Mouse (Mus musculus) WW6 (cell line): ENCODE measurements around the gene Nmnat2.

Experiments
- DNase-seq: peaks from one replicate; pipeline ENCODE4 v3.0.0-alpha.2; 2013; ENCODE audit warnings: low read depth, low spot score

Gene Nmnat2

DNA sequence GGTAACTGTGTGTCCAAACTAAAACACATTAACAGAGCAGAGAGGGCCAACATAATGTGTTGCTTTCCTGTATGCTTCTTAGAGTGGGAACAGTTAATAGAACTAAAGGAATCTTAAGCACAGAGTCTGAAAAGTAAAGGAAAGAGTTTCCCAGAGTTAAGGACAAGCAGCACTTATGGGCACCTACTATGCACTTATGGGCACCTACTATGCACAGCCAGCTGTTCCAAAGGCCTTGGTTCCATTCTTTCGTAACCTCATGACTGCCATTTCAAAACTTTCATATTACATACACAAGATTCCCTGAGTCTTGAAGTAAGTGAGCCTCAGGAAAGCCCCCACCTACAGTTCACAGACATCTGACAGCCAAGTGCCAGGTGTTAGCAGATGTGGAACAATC, 64.3 kb downstream of the Nmnat2 start:
- no peak for DNase-seq

DNA sequence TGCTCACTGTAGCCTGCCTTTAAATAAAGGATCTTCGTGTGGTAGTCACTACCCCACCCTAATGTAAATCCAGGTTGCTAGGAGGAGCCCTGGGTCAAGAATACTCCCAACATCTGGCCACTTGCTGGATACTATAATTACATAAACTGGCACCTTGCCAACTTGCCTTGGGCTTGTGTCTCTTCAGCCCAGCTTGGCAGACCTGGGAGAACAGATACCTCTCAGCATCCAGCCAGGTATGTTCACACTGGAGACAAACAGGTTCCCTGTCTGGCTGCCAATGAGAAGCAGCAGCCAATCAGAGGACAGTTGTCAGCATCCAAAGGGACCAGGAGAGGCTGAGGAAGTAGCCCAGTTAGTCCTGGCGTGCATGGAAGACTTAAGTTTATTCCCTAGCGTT, 64.8 kb downstream of the Nmnat2 start:
- DNase-seq, result no peak

DNA sequence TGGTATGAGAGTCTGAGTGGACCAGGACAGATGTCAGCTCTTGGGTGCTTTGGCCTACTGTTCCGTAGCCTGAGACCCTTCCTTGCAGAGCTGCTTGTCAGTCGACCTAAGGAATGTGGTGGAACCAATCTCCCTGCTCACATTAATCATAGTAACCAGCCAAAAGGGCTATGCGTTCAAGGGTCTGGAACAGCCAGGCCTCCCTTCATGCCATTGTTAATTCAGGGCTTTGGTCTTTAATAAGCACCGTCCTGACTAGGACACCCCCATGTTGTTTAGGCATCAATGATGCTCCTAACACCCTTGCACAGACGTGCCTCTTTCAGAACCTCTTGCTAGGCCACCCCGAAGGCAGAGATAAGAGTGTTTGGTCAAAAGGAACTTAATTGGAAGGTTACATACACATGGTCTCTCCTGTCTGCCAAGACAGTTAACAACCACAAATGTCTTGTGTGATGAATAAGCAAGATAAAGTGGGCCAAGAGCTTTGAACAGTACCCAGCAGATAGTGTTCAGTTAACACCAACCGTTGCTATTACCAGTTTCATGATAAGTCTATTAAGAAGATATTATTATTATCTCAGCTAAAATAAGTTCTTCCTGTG, 66.3 kb downstream of the Nmnat2 start:
- DNase-seq, result no peak

DNA sequence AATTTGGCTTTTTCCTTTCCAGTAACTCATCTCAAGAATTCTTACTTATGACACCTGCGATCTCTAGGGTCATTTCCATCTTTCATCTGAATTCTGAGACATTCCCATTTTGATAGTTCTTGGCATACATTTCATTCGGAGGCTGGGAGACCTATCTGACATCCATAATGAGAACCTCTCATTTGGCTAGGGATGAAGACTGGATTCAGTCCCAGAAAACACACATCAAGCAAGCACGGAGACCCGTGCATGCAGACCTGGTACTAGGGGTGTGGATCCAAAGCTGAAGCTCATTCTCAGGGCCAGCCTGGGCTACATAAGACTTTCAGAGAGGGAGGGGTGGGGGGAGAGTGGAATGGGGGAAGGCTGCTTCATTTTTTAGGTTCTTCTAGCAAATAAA, 68.2 kb downstream of the Nmnat2 start:
- DNase-seq, result no peak

DNA sequence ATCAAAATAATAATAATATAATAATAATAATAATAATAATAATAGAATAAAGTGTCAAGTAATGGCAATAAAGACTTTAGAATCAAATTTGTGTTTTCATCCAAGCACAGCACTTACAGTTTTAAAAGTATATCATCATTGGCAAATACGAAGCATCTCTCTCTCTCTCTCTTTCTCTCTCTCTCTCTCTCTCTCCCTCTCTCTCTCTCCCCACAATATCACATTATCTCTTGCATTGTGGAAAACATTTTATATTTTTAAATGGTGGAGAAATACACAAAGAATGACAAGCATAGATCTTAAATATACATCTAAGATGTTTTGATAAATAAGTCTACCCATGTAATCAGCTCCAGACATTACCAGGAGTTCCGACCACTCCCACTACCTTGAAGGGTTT, 69.1 kb downstream of the Nmnat2 start:
- no peak for DNase-seq

DNA sequence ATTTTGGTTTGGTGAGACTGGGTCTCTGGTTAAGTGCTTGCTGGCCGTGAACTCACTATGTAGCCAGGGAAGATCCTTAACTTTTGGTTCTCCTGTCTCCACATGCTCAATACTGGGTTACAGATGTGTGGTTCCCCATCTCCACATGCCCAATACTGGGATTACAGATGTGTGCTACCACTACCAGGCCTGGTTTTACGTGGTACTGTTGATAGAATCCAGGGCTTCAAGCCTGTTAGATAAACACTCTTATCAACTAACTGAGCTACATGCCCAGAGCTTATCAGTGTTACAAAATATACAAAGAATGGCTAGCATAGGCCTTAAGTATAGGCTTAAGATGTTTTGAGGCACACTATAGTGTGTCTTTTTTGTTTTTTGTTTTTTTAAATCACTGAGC, 69.7 kb downstream of the Nmnat2 start:
- no peak for DNase-seq

DNA sequence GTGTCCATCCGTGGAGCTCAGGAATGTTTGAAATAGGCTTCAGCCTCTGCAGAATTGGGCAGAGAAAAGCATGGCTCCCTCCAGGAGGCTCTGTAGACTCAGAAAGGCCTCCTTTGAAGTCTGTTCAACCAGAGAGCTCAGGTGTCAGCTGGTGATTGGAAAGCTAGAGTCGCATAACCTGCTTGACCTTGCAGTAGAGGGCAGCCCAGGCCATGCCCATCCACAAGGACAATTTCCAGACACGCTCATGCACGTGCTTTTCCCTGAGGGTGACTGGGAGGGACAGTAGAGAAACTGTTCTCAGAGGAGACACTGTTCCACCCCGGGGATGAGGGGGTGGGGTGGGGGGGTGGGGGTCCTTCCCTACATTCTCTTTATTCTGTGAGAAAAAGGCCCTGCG, 76.6 kb downstream of the Nmnat2 start:
- no peak for DNase-seq

DNA sequence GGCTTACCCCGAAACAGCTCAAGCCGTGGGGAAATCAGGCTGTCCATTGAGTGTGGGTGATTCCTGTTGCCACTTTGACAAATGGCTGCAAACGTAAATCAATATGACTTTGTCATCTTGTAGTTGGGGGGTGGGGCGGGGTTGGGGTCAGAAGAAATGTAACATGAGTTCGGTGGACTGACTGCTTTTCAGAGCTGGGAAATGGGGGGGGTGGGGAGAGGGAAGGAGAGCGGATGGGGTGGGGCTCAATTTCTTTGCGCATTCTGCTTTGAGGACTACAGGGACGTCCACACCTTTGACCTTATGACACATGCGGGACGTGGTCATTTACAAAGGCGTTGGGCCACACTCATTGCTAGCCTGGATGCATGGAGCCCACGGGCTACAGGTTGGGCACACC, 77.2 kb downstream of the Nmnat2 start:
- DNase-seq, result no peak

DNA sequence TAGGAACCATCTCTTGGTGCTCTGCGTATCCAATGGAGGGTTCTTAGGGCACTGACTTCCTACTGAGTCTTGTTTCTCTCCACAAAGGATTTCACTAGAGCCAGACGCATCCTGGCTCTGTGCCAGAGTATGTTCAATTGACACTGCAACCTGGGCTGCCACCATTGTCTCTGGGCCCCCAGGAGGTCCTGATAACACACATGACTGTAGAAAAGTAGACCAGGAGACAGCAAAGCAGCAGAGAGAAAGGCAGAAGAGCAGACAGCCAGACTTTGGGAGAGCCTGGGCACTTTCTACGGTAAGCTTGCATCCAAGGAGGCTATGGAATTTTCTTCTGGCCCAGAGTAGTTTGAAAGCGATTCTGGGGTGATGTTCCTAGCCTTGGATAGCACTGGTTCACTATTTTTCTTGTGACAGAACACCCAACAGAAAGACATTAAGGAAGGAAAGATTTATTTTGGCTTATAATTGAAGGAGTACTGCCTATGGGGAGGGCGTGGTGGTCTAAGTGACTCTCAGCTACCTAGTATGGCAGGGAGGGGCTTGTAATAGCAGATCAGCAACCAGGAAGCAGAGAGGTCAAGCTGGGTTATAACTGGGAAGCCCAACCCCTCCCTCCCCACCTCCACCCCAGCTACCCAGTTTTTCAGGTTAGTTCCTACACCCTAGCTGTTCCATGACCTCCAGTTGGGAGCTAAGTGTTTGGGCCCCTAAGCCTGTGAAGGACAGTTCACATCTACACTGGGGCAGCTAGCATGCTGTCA, 78.5 kb downstream of the Nmnat2 start:
- DNase-seq, result no peak

DNA sequence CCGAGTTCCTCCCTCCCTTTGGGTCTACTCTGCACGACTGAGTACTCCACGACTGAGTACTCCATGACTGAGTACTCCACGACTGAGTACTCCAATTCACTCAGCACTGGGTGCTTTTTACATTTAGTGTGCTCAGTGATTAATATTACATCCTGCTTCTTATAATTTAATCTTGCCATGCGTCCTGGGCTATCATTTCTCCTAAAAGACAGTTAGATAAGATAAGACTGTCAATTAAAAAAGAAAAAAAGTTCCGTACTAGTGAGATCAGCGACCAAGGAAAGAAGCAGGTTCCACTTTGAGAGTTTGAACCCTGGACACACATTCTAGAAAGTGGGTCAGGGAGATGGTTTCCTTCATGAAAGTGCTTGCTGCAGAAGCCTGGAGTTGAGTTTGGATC, 79.3 kb downstream of the Nmnat2 start:
- DNase-seq, result no peak

DNA sequence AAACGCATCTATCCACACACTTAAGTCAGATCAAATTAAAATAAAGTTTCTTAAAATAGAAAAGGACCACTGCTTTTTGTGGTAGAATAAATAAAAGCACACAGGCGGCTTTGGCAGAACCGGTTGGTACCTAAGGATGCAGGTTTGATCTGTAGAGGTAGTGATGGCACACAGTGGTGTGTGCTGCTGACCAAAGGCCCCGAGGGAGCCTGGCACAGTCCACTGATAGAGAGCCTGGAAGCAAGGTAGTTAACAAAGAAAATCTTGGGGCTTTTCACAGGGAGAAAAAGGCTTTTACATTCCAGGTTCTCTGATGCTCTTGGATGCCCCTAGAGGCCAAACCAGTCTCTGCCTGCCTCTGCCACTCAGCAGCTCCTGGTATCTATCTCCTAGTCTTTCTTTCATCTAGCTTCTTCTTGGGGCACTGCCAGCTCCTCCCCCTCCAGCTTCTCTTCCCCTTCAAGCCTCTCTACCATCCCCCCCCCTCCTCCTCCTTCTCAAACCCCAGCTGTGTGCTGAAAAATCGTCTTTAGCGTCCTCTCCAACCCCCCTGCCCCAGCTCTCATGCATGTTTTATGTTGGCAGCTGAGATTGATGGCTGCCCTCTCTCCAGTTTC, 80.6 kb downstream of the Nmnat2 start:
- DNase-seq, result no peak

DNA sequence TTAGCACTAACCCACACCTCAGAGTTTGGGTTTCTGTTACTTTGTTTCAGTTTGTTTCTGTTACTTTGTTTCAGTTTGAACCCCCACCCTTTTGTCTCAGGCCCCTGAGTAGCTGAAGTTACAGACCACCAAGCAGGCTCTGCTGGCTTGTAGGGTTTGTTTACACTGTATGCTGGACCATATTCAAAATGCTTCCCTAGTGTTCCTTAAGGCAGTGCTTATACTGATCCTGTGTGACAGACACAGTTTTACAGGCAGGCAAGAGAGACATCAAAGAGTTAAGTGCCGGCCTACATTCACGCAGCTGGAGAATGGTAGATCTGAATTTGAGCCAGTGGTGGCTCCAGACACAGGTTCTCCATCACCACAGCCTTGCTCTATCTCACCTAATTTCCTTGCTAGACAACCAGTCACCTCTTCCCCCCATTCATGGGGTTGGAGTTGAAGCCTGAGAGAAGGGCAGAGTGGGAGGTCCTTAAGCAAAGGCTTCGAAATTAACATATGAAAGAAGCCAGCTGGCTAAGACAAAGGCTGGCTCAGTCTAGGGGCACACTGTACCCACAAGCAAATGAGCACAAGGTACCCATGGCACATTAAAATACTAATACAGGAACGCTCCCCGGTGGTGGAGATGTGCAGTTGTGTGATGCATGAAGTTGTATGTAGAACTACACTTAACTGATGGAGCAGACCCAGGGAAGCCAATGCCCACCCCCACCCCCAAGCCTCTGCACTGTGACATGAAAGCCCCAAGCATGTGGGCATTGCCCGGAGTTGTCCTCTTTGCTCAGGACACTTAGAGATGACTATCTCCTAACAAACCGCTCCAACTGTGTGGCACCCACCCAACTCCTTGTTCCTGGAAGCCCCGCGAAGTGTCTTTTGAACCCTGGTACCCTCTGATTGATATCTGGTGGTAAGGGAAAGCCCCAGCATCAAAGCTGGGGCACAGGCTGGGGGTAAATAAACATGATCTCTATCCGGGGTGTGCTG, 82.9 kb downstream of the Nmnat2 start:
- DNase-seq, result no peak

DNA sequence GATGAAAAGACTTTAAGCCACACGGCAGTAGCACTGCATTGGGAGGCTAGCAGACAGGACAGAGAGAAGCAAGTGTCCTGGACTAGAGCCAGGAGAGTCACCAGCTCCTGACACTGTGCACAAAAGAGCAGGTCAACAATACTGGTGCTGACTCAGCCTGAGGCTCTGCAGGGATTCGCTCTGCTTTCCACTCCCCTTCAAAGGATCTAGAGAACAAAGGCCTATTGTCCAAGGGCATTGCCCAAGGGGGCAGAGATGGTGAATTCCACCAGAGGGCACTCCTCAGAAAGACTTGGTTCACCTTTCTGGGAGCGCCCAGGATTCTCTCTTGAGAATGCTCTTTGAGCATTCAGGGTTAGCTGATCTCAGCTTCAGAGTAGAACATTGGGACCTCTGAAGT, 85.3 kb downstream of the Nmnat2 start:
- DNase-seq, result no peak

DNA sequence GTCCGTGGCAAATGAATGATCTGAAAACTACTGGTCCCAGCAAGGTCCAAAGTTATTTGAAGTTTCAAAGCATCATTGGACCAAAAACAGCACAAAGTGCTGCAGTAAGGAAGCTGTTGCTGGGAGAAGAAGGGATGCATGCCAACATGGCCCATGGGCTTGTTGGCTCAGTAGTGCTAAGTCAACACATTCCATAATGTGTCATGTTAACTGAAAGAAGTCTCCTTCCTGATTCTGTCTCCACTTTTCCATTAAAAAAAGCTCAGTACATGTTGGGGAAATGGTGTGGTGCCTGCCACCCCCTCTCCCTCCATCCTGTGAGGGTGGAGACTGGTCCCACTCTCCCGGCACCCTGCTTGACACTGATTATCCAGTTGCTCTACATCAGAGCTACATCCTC, 86.3 kb downstream of the Nmnat2 start:
- no peak for DNase-seq

DNA sequence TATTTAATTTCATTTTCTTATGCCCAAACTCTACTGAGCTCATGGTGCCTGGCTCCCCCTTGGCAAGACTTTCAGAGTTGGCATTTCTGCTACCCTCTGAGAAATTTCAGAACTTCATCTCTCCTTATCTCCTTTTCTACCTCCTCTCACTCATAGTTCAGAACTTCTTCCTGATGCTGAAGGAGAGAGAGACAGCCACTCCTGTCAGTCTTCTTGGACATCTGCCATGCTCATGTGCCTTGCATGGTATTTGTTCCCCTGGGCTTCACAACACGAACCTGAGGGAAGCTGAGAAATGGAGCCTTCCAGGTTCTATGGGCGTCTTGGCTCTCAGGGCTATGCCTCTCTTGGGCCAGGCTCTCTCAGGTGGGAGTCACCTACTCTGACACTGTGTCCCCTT, 87.5 kb downstream of the Nmnat2 start:
- DNase-seq, result no peak

DNA sequence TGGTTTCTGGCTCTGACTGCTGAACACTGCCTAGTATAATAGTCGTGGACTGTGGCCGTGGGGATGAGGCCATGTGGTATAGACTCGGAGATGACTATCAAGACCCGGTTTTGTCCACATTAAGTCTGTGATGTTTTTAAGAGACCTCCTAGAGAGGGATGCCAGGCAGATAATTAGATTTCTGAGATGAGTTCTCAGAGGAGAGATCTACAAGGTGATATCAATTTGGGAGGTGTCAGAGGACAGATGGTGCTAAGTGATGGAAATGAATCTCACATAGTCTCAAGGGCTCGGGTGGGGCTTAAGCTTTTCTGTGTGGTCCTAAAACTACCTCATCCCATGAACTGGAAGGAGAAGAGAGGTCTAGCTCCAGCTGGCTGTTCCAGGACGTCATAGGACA, 88.5 kb downstream of the Nmnat2 start:
- DNase-seq, result no peak

DNA sequence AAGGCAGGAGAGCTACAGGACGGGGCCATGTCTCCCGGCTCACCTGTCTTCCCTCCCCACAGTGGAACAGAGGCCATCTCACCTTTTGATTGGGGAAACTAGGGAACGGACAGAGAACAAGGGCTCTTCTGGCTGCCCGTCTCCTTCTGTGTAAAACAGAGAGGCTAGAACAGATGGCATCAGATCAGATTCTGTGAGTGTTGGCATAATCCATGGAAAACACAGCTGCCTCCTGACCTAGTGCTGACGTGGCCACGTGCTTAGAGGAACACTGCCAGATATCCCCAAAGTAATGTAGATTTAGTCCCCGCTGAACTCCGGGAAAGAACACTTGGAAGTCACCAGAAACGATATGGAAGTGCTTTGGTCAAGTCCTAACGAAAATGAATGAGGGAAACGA, 90.6 kb downstream of the Nmnat2 start:
- DNase-seq, result no peak

DNA sequence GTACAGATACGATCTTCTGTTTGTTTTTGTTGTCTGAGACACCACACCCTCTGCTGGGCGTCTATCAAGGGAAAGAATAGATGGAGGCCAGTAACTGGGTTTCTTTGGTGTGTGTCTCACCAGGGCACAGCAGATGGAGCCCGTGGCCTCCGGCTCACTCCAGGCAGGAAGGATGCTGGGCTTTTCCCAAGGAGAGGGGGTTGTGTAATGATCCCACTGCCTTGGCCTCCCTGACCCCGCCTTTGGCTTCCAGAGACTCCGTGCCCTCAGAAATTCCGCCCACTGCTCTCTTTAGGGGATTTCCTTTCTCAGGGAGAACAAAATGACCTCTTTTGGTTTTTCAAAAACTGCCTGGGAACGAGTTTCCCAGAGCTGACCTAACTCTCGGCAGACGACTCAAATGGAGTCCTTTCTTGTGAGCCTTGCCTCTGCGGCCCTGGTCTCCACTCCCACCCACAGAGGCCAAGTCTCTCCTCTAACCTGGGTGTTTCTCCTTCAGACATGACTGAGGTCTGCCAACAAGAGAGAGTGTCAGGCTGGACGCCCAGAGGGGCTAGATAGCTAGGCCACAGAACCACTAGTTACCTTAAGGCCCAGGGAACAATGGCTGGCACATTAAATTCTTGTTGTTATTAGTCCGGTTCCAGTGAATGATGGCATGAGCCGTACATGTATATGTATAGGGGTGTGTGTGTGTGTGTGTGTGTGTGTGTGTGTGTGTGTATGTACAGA, 93.5 kb downstream of the Nmnat2 start:
- no peak for DNase-seq

DNA sequence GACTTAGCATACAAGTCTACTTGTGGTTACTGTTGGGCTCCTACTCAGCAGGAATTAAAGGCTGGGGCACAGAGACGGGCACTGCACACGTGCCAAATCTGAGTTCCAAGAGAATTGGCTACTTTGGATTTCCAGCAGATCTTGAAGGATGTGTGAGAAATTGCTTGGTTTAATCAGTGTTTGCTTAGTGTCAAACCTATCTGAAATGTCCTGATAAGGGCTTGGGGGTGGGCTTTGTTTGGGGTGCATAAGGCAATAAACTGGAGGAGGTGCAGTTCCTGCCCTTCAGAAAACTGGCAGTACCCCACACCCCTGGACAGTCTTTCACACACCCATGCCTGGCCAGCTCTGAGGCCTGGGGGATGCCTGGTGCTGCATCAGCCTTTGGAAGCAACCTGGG, 94.7 kb downstream of the Nmnat2 start:
- DNase-seq, result no peak

DNA sequence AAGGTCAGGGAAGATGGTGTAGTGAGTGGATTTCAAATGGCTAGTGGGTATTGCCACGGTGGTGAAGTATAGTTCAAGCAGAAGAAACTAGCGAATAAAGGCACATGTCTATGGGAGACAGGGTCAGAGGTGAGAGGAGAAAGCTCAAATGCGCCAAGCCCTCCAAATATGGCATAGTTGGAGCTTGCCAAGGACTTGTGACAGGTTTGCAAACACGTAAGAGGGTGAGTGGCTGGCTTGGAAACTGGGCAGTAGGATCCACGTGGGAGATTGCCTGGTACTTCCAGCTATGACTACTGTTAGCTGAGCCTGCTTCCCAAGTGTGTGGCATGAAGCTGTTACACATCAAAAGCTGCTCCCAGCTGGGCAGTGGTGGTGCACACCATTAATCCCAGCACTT, 96.7 kb downstream of the Nmnat2 start:
- no peak for DNase-seq

DNA sequence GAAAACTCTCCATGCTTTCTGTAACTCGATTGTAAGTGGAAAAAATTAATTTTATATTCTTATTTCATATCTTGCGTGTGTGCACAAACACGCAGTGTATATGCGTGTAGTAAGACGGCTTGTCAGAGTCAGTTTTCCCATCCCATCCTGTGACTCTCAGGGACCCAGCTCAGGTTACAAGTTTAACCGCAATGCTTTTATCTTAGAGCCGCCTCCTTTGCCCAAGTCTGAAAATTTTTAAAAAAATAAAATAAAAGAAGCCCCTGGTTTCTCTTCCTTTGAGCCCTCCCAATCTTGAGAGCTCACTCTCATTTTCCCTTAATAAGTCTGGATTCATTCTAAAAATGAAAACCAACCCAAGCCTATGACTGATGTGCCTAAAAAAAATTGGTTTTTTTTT, 98.8 kb downstream of the Nmnat2 start:
- no peak for DNase-seq
